ENCODE assay signal across 29 mouse cellular contexts in genomic region chr8:48884270-48884669, GRCm38 (mm10). TPM values are rescaled to one million over a fixed set of nuclear protein-coding genes. Genes with fewer than 3 reads are reported as not detected.
"Had no signal": no experiment of that assay in that cellular context is flagged by ENCODE, and none has a peak within 500 bp of the region (broad histone marks: within the 10 kb centered on the region; RNA-seq: fewer than 3 reads in every experiment).

No protein-coding gene starts in this region.

- H3K4me2 ChIP-seq: limb, embryonic 12.5 days; limb, embryonic 13.5 days; limb, embryonic 15.5 days; liver, embryonic 11.5 days; liver, embryonic 12.5 days; liver, embryonic 13.5 days; liver, embryonic 15.5 days; midbrain, embryonic 11.5 days; midbrain, embryonic 12.5 days; midbrain, embryonic 13.5 days; midbrain, embryonic 15.5 days; neural tube, embryonic 12.5 days had no signal

- H3K27me3 ChIP-seq: limb, embryonic 12.5 days; limb, embryonic 13.5 days; limb, embryonic 15.5 days; liver, embryonic 12.5 days; liver, embryonic 13.5 days; liver, embryonic 15.5 days; megakaryocyte, embryonic 14.5 days; midbrain, embryonic 12.5 days; midbrain, embryonic 13.5 days; midbrain, embryonic 15.5 days; neural tube, embryonic 12.5 days had no signal

- H3K4me3 ChIP-seq: left cerebral cortex, adult 2 months; limb, embryonic 10.5 days; limb, embryonic 12.5 days; limb, embryonic 13.5 days; limb, embryonic 15.5 days; liver, embryonic 12.5 days; liver, embryonic 13.5 days; liver, embryonic 15.5 days; megakaryocyte, embryonic 14.5 days; midbrain, embryonic 10.5 days; midbrain, embryonic 12.5 days; midbrain, embryonic 13.5 days; midbrain, embryonic 15.5 days; myocyte; neural tube, embryonic 12.5 days had no signal

- H3K4me1 ChIP-seq: limb, embryonic 10.5 days; limb, embryonic 12.5 days; limb, embryonic 13.5 days; limb, embryonic 15.5 days; liver, embryonic 12.5 days; liver, embryonic 13.5 days; liver, embryonic 15.5 days; megakaryocyte, embryonic 14.5 days; midbrain, embryonic 10.5 days; midbrain, embryonic 12.5 days; midbrain, embryonic 13.5 days; midbrain, embryonic 15.5 days; neural tube, embryonic 12.5 days had no signal

- H3K9ac ChIP-seq: limb, embryonic 12.5 days; limb, embryonic 13.5 days; limb, embryonic 15.5 days; liver, embryonic 12.5 days; liver, embryonic 13.5 days; liver, embryonic 14.5 days; liver, embryonic 15.5 days; liver, postnatal 0 days; midbrain, embryonic 12.5 days; midbrain, embryonic 13.5 days; midbrain, embryonic 15.5 days; neural tube, embryonic 12.5 days had no signal

- H3K9me3 ChIP-seq: limb, embryonic 10.5 days; limb, embryonic 12.5 days; limb, embryonic 13.5 days; limb, embryonic 15.5 days; liver, embryonic 12.5 days; liver, embryonic 13.5 days; midbrain, embryonic 10.5 days; midbrain, embryonic 12.5 days; midbrain, embryonic 13.5 days; midbrain, embryonic 15.5 days; neural tube, embryonic 12.5 days had no signal

- DNase-seq: layer of hippocampus, postnatal 36 days; left cerebral cortex, postnatal 4 days; liver; liver, embryonic 13.5 days; liver, postnatal 0 days; lung, adult 2 months; lung, postnatal 14 days; lung, postnatal 4 days; midbrain, embryonic 14.5 days had no signal

- H3K36me3 ChIP-seq: limb, embryonic 10.5 days; limb, embryonic 12.5 days; limb, embryonic 13.5 days; limb, embryonic 15.5 days; liver, embryonic 12.5 days; liver, embryonic 13.5 days; liver, embryonic 15.5 days; midbrain, embryonic 10.5 days; midbrain, embryonic 12.5 days; midbrain, embryonic 13.5 days; midbrain, embryonic 15.5 days; neural tube, embryonic 12.5 days had no signal

- H3K27ac ChIP-seq: left cerebral cortex, adult 2 months; limb, embryonic 10.5 days; limb, embryonic 12.5 days; limb, embryonic 13.5 days; limb, embryonic 15.5 days; liver, embryonic 12.5 days; liver, embryonic 13.5 days; liver, embryonic 14.5 days; liver, embryonic 15.5 days; macrophage; midbrain, embryonic 10.5 days; midbrain, embryonic 12.5 days; midbrain, embryonic 13.5 days; midbrain, embryonic 15.5 days; neural tube, embryonic 12.5 days had no signal

- ATAC-seq: liver, embryonic 12.5 days; liver, postnatal 0 days; lung, postnatal 0 days; midbrain, embryonic 13.5 days; midbrain, embryonic 15.5 days; midbrain, embryonic 16.5 days had no signal

RNA-seq across cellular contexts. Expression of gene Tenm3, which starts 40.5 kb away (rescaled TPM):
- polyA plus RNA-seq: macrophage had no signal
